Mouse (Mus musculus) MEL (cell line): Measurements from ENCODE around the gene Tipin. TPM values are rescaled to one million over a fixed set of nuclear protein-coding genes. Genes with fewer than 3 reads are reported as not detected.
A peak's percentile ranks its signal among the peaks of the same experiment; 100 is the strongest.

Source experiments
- DNase-seq: peaks from one replicate; pipeline ENCODE4 v3.0.0; 2011; ENCODE audit warnings: low read depth, low spot score
- H3K27ac ChIP-seq: 2 replicates; pipeline ENCODE4 v1.5.1; 2012; ENCODE audit warnings: low read depth, mild to moderate bottlenecking, control low read depth, low read length, moderate library complexity; ENCODE audit not compliant: control insufficient read depth
- H3K27me3 ChIP-seq, 2 experiments: fragments of 150-350 bp in 1 of 2; sonication (generic) in 1 of 2; 2 replicates each; pipeline ENCODE4 v1.6.1; 2012; ENCODE audit warnings: low read length in 2 of 2, mild to moderate bottlenecking in 2 of 2, improper control_type of control experiment in 1 of 2, moderate library complexity in 1 of 2; ENCODE audit not compliant: insufficient read depth in 2 of 2, control insufficient read depth in 1 of 2
- H3K36me3 ChIP-seq, 2 experiments: 2 replicates each; pipeline ENCODE4 v1.6.1; 2012 to 2014; ENCODE audit warnings: low read length in 2 of 2, improper control_type of control experiment in 1 of 2, inconsistent platforms in 1 of 2, mild to moderate bottlenecking in 1 of 2; ENCODE audit not compliant: insufficient read depth in 2 of 2, control insufficient read depth in 1 of 2
- H3K4me1 ChIP-seq, 2 experiments: fragments of 150-350 bp in 1 of 2; sonication (generic) in 1 of 2; 2 replicates each; pipeline ENCODE4 v1.6.1; 2012; ENCODE audit warnings: low read length in 2 of 2, improper control_type of control experiment in 1 of 2, mild to moderate bottlenecking in 1 of 2; ENCODE audit not compliant: insufficient read depth in 2 of 2, control insufficient read depth in 1 of 2
- H3K4me3 ChIP-seq, 2 experiments: fragments of 150-350 bp in 1 of 2; sonication (generic) in 1 of 2; 2 replicates each; pipeline ENCODE4 v1.5.1; 2012; ENCODE audit warnings: low read depth in 2 of 2, low read length in 2 of 2, mild to moderate bottlenecking in 2 of 2, moderate library complexity in 2 of 2, control low read depth in 1 of 2, improper control_type of control experiment in 1 of 2; ENCODE audit not compliant: control insufficient read depth in 1 of 2, insufficient read depth in 1 of 2
- H3K79me2 ChIP-seq: 2 replicates; pipeline ENCODE4 v1.6.1; 2012; ENCODE audit warnings: mild to moderate bottlenecking, low read length, moderate library complexity; ENCODE audit not compliant: control insufficient read depth, poor library complexity, insufficient read depth
- H3K9ac ChIP-seq: 2 replicates; pipeline ENCODE4 v1.6.1; 2012; ENCODE audit warnings: low read depth, mild to moderate bottlenecking, control low read depth, low read length, moderate library complexity; ENCODE audit not compliant: control insufficient read depth, poor library complexity, severe bottlenecking
- H3K9me3 ChIP-seq: fragments of 150-350 bp; sonication (generic); replicated peaks from 2 replicates; pipeline ENCODE4 v1.6.1; 2012; ENCODE audit warnings: mild to moderate bottlenecking, low read length, improper control_type of control experiment, moderate library complexity; ENCODE audit not compliant: insufficient read depth
- BHLHE40 ChIP-seq: IDR thresholded peaks from 2 replicates; pipeline ENCODE4 v1.6.1; 2012; ENCODE audit warnings: low read depth, mild to moderate bottlenecking, inconsistent platforms, low read length, improper control_type of control experiment, borderline replicate concordance
- CHD2 ChIP-seq: IDR thresholded peaks from 2 replicates; pipeline ENCODE4 v1.6.1; 2011; ENCODE audit warnings: low read length, improper control_type of control experiment
- CTCF ChIP-seq, 3 experiments: IDR thresholded peaks in 2 of 3; conservative IDR thresholded peaks in 1 of 3; 2 replicates each; pipeline ENCODE4 v1.5.1; 2011 to 2012; ENCODE audit warnings: low read length in 3 of 3, low read depth in 2 of 3, mild to moderate bottlenecking in 2 of 3, improper control_type of control experiment in 1 of 3, inconsistent platforms in 1 of 3, mixed read lengths in 1 of 3, moderate library complexity in 1 of 3; ENCODE audit not compliant: control insufficient read depth in 1 of 3, insufficient read depth in 1 of 3, poor library complexity in 1 of 3, severe bottlenecking in 1 of 3
- ELF1 ChIP-seq: IDR thresholded peaks from 2 replicates; pipeline ENCODE4 v1.6.1; 2014; ENCODE audit warnings: low read depth, mild to moderate bottlenecking, inconsistent platforms, low read length, improper control_type of control experiment, moderate library complexity
- GATA1 ChIP-seq: IDR thresholded peaks from 2 replicates; pipeline ENCODE4 v1.6.1; 2011; ENCODE audit warnings: low read depth, low read length, improper control_type of control experiment
- HCFC1 ChIP-seq: IDR thresholded peaks from 2 replicates; pipeline ENCODE4 v1.6.1; 2012; ENCODE audit warnings: low read depth, mild to moderate bottlenecking, inconsistent platforms, low read length, improper control_type of control experiment, moderate library complexity
- JUND ChIP-seq: IDR thresholded peaks from 2 replicates; pipeline ENCODE4 v1.6.1; 2011; ENCODE audit warnings: low read depth, mild to moderate bottlenecking, improper control_type of control experiment, low read length
- MAFK ChIP-seq: IDR thresholded peaks from 2 replicates; pipeline ENCODE4 v1.6.1; 2011; ENCODE audit warnings: low read depth, mild to moderate bottlenecking, low read length, improper control_type of control experiment, borderline replicate concordance
- MEF2A ChIP-seq: IDR thresholded peaks from 2 replicates; pipeline ENCODE4 v1.6.1; 2014; ENCODE audit warnings: low read depth, mild to moderate bottlenecking, inconsistent platforms, low read length, improper control_type of control experiment; ENCODE audit not compliant: poor library complexity, insufficient replicate concordance, severe bottlenecking; ENCODE audit errors: extremely low read depth
- MXI1 ChIP-seq: IDR thresholded peaks from 2 replicates; pipeline ENCODE4 v1.6.1; 2011; ENCODE audit warnings: mild to moderate bottlenecking, low read depth, low read length, improper control_type of control experiment
- MYC ChIP-seq: IDR thresholded peaks from 2 replicates; pipeline ENCODE4 v1.6.1; 2011; ENCODE audit warnings: low read depth, mild to moderate bottlenecking, low read length, improper control_type of control experiment, moderate library complexity
- NRF1 ChIP-seq: IDR thresholded peaks from 2 replicates; pipeline ENCODE4 v1.6.1; 2014; ENCODE audit warnings: low read depth, mild to moderate bottlenecking, inconsistent platforms, low read length, improper control_type of control experiment, moderate library complexity; ENCODE audit not compliant: poor library complexity, insufficient read depth, severe bottlenecking
- POLR2AphosphoS2 ChIP-seq: IDR thresholded peaks from 2 replicates; pipeline ENCODE4 v1.6.1; 2011; ENCODE audit warnings: low read length, improper control_type of control experiment
- RAD21 ChIP-seq: IDR thresholded peaks from 2 replicates; pipeline ENCODE4 v1.6.1; 2011; ENCODE audit warnings: mild to moderate bottlenecking, low read depth, low read length, improper control_type of control experiment
- SIN3A ChIP-seq: IDR thresholded peaks from 2 replicates; pipeline ENCODE4 v1.6.1; 2012; ENCODE audit warnings: low read length, improper control_type of control experiment, inconsistent platforms
- SMC3 ChIP-seq: IDR thresholded peaks from 2 replicates; pipeline ENCODE4 v1.6.1; 2011; ENCODE audit warnings: low read depth, low read length, improper control_type of control experiment
- TAL1 ChIP-seq: IDR thresholded peaks from 2 replicates; pipeline ENCODE4 v1.6.1; 2012; ENCODE audit warnings: mild to moderate bottlenecking, inconsistent platforms, low read length, moderate library complexity, mixed read lengths
- TBP ChIP-seq: IDR thresholded peaks from 2 replicates; pipeline ENCODE4 v1.8.0; 2011; ENCODE audit warnings: low read depth, low read length, improper control_type of control experiment
- UBTF ChIP-seq: IDR thresholded peaks from 2 replicates; pipeline ENCODE4 v1.6.1; 2012; ENCODE audit warnings: low read depth, mild to moderate bottlenecking, inconsistent platforms, low read length, improper control_type of control experiment, moderate library complexity, borderline replicate concordance; ENCODE audit not compliant: insufficient read depth
- USF1 ChIP-seq: IDR thresholded peaks from 2 replicates; pipeline ENCODE4 v1.6.1; 2014; ENCODE audit warnings: low read depth, mild to moderate bottlenecking, inconsistent platforms, low read length, improper control_type of control experiment, moderate library complexity
- ZC3H11A ChIP-seq: IDR thresholded peaks from 2 replicates; pipeline ENCODE4 v1.6.1; 2012; ENCODE audit warnings: low read depth, mild to moderate bottlenecking, inconsistent platforms, low read length, improper control_type of control experiment
- polyA plus RNA-seq, 2 experiments: library from polyadenylated mRNA; stranded (reverse) in 1 of 2; unstranded in 1 of 2; fragments of >175 nt in 1 of 2; fragments of >200 nt in 1 of 2; gene quantifications; 2 replicates each; pipeline versions ENCODE4 v1.2.1 to v1.2.4; 2012; ENCODE audit warnings: low replicate concordance in 2 of 2, low read depth in 1 of 2; ENCODE audit not compliant: insufficient read length in 2 of 2, insufficient read depth in 1 of 2, missing spikeins in 1 of 2
- total RNA-seq: library from RNA; depleted of rRNA; stranded (reverse); fragments of 300-350 nt; gene quantifications from 2 replicates; pipeline ENCODE4 v1.2.3, GENCODE M21; 2012

Tipin gene
- total and polyA plus RNA-seq, 3 experiments, result 128 to 189 TPM; not detected in 1

- H3K36me3 ChIP-seq, result no peaks in the 10 kb centered on the region
- no peaks in the 10 kb centered on the region for H3K9me3 ChIP-seq
- H3K79me2 ChIP-seq, result no peaks in the 10 kb centered on the region
- no peak overlapping the region for H3K9ac ChIP-seq
- no peak overlapping the region for H3K27ac ChIP-seq
- no peak overlapping the region for H3K4me3 ChIP-seq
- no peaks in the 10 kb centered on the region for H3K27me3 ChIP-seq
- DNase-seq, result no peak
- no peak for TF ChIP-seq ELF1
- TF ChIP-seq RAD21, result no peak
- TF ChIP-seq MYC, result no peak
- TF ChIP-seq TBP, result no peak
- H3K4me1 ChIP-seq, result no peaks in the 10 kb centered on the region
These were observed 7.6 kb upstream of the Tipin start for GRCm38 (mm10) chr9:64273757-64274156.

- Histone ChIP-seq H3K36me3 (no peaks in the 10 kb centered on the region), H3K9me3 (no peaks in the 10 kb centered on the region), H3K79me2 (no peaks in the 10 kb centered on the region), H3K27ac (no peak overlapping the region), H3K4me3 (no peak overlapping the region), H3K9ac (no peak overlapping the region), H3K27me3 (no peaks in the 10 kb centered on the region), H3K4me1 (no peaks in the 10 kb centered on the region)
- TF ChIP-seq SIN3A, result no peak
- no peak for DNase-seq
These were observed 7.1 kb upstream of the Tipin start for GRCm38 (mm10) chr9:64274291-64274690.

- peak; percentile 73 for DNase-seq
- Histone ChIP-seq H3K9ac (no peak overlapping the region), H3K36me3 (no peaks in the 10 kb centered on the region), H3K79me2 (no peaks in the 10 kb centered on the region), H3K4me3 (no peak overlapping the region), H3K4me1 (no peaks in the 10 kb centered on the region), H3K27ac (no peak overlapping the region), H3K27me3 (no peaks in the 10 kb centered on the region), H3K9me3 (no peaks in the 10 kb centered on the region)
- peak; percentile 69 for TF ChIP-seq SMC3
- TF ChIP-seq RAD21, result peak; percentile 41
- TF ChIP-seq CHD2, result no peak
- TF ChIP-seq CTCF (IDR thresholded peaks at IDR 0.05 in 2 of 3, conservative IDR thresholded peaks at IDR 0.05 in 1 of 3; ENCODE audit: control insufficient read depth in 1 of 3, insufficient read depth in 1 of 3, low read depth in 2 of 3, low read length in 3 of 3, poor library complexity in 1 of 3, severe bottlenecking in 1 of 3), result peak; percentile 57 to 73 (median 57)
These were observed 6.5 kb upstream of the Tipin start for GRCm38 (mm10) chr9:64274919-64275318.

- Histone ChIP-seq H3K27ac (no peak overlapping the region), H3K4me3 (no peak overlapping the region), H3K36me3 (peaks cover 0 to 4% of the 10 kb centered on the region in 2 experiments; a peak in 1 of 4 replicates), H3K9me3 (no peaks in the 10 kb centered on the region), H3K4me1 (peaks cover 3% of the 10 kb centered on the region in 2 experiments; a peak in 2 of 4 replicates), H3K9ac (no peak overlapping the region), H3K27me3 (no peaks in the 10 kb centered on the region), H3K79me2 (peaks cover 13% of the 10 kb centered on the region)
- DNase-seq, result peak; percentile 91
- TF ChIP-seq BHLHE40 (no peak), NRF1 (no peak), MXI1 (no peak), HCFC1 (no peak), USF1 (no peak), ZC3H11A (peak; percentile 61), TAL1 (no peak), MYC (0 out of 2 replicates have a peak, but pooled peaks have one; percentile 60), MAFK (no peak), SIN3A (peak; percentile 39; the same call in 1 of the 2 replicates), MEF2A (no peak), JUND (no peak), GATA1 (no peak), UBTF (no peak), POLR2AphosphoS2 (no peak)
These were observed 3.7 kb upstream of the Tipin start for GRCm38 (mm10) chr9:64277706-64278105.
